Mouse (Mus musculus) liver, adult 2 months (tissue): ENCODE measurements around the gene Gja8.

Experiments used
- CTCF ChIP-seq: fragments of 200-500 bp; IDR thresholded peaks from 2 replicates; pipeline ENCODE4 v1.5.1; 2011; ENCODE audit warnings: low read depth, low read length, control low read depth
- POLR2A ChIP-seq: fragments of 200-500 bp; IDR thresholded peaks from 2 replicates; pipeline ENCODE4 v1.6.1; 2011; ENCODE audit warnings: low read length, control low read depth; ENCODE audit not compliant: insufficient read depth; ENCODE audit errors: extremely low read depth

DNA sequence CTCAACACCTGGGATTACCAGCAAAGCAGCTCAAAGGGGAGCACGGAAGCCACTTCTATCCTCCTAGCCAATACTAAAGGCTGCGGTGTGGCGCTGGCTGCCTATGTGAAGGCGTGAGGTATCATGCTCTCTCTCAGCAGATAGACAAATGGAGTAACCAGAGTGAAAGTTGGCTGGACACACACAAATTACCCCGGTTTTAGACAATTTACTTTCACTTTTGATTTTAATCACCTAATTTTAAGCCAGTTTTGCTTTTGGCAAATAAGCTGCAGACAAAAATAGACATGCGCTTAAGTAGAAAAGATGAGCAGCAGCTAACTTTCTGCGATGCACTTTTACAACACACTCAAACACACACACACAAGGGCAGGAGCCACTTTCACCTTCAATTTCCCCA lies 42.1 kb downstream of the Gja8 start:
- TF ChIP-seq POLR2A (no peak), CTCF (no peak)
